Mouse (Mus musculus): ENCODE results near the gene Zfp513.
"Not testable (repeated sequence)": the region's sequence is repeated elsewhere in the genome, so short reads cannot be mapped to it uniquely, and the experiment has no call there.

Zfp513 gene

GRCm38 (mm10) chr5:31201742-31202590, at the start of gene Zfp513:
Gene Zfp513, minus strand, starts transcription at chr5:31202303.
- peak; percentile 96 for DNase-seq

- no peak for DNase-seq
Observed at GRCm38 (mm10) chr5:31251541-31252101, 49.5 kb upstream of the Zfp513 start, which contains the start of gene Krtcap3. Gene Krtcap3, plus strand, starts transcription at chr5:31251691.

- DNase-seq, result no peak
Observed at GRCm38 (mm10) chr5:31250716-31251115, 48.6 kb upstream of the Zfp513 start.

GRCm38 (mm10) chr5:31242191-31242590, 40.1 kb upstream of the Zfp513 start:
- no peak for DNase-seq

- no peak for DNase-seq
Observed at GRCm38 (mm10) chr5:31241522-31242034, 39.5 kb upstream of the Zfp513 start.

GRCm38 (mm10) chr5:31240637-31241521, 38.8 kb upstream of the Zfp513 start, which contains the start of the genes Nrbp1 and Gm9970:
Gene Nrbp1, plus strand, starts transcription at chr5:31240864.
Gene Gm9970, minus strand, starts transcription at chr5:31241232.
- peak; percentile 94 for DNase-seq

- no peak for DNase-seq
Observed at GRCm38 (mm10) chr5:31226641-31227040, 24.5 kb upstream of the Zfp513 start.

- no peak for DNase-seq
Observed at GRCm38 (mm10) chr5:31222696-31223095, 20.6 kb upstream of the Zfp513 start.

- DNase-seq, result no peak
Observed at GRCm38 (mm10) chr5:31221304-31221945, 19.3 kb upstream of the Zfp513 start.

- peak; percentile 95 for DNase-seq
Observed at GRCm38 (mm10) chr5:31220448-31221303, 18.6 kb upstream of the Zfp513 start, which contains the start of gene Ppm1g. Gene Ppm1g, minus strand, starts transcription at chr5:31220687.

GRCm38 (mm10) chr5:31219911-31220447, 17.9 kb upstream of the Zfp513 start:
- no peak for DNase-seq

- DNase-seq, result no peak
Observed at GRCm38 (mm10) chr5:31219474-31219873, 17.4 kb upstream of the Zfp513 start.

GRCm38 (mm10) chr5:31219070-31219469, 17.0 kb upstream of the Zfp513 start:
- no peak for DNase-seq

GRCm38 (mm10) chr5:31218294-31218693, 16.2 kb upstream of the Zfp513 start:
- DNase-seq, result no peak

GRCm38 (mm10) chr5:31216554-31216953, 14.5 kb upstream of the Zfp513 start:
- not testable (repeated sequence) for DNase-seq

- DNase-seq, result no peak
Observed at GRCm38 (mm10) chr5:31204421-31204820, 2.3 kb upstream of the Zfp513 start.

GRCm38 (mm10) chr5:31203866-31204265, 1.8 kb upstream of the Zfp513 start:
- no peak for DNase-seq

GRCm38 (mm10) chr5:31202933-31203332, 830 bp upstream of the Zfp513 start:
- DNase-seq, result no peak

- no peak for DNase-seq
Observed at GRCm38 (mm10) chr5:31201042-31201741, 911 bp downstream of the Zfp513 start.

- no peak for DNase-seq
Observed at GRCm38 (mm10) chr5:31200327-31200768, 1.8 kb downstream of the Zfp513 start.

Measured in cerebellum, adult 11 months (tissue).